Mouse (Mus musculus) myocyte (in vitro differentiated cells): ENCODE data around the gene Plekha7. TPM values are rescaled to one million over a fixed set of nuclear protein-coding genes. Genes with fewer than 3 reads are reported as not detected.

Source experiments
- H3K27me3 ChIP-seq: one replicate; pipeline ENCODE4 v1.6.1; 2011; ENCODE audit not compliant: control insufficient read depth, insufficient read depth, insufficient read length
- H3K36me3 ChIP-seq: one replicate; pipeline ENCODE4 v1.6.1; 2011; ENCODE audit not compliant: control insufficient read depth, insufficient read depth
- H3K4me2 ChIP-seq: one replicate; pipeline ENCODE4 v1.6.1; 2011; ENCODE audit warnings: low read depth, control low read depth
- H3K4me3 ChIP-seq: one replicate; pipeline ENCODE4 v1.5.1; 2011; ENCODE audit warnings: mild to moderate bottlenecking, control low read depth, moderate library complexity
- H3K79me2 ChIP-seq: one replicate; pipeline ENCODE4 v1.6.1; 2011; ENCODE audit not compliant: control insufficient read depth, insufficient read depth
- H3ac ChIP-seq: one replicate; pipeline ENCODE4 v1.6.1; 2011; ENCODE audit not compliant: control insufficient read depth, insufficient read length
- CEBPB ChIP-seq: IDR thresholded peaks from 2 replicates; pipeline ENCODE4 v1.6.1; 2011; ENCODE audit warnings: mild to moderate bottlenecking, moderate library complexity; ENCODE audit not compliant: poor library complexity, insufficient read depth, severe bottlenecking
- E2F4 ChIP-seq: IDR thresholded peaks from one replicate; pipeline ENCODE4 v1.6.1; 2011; ENCODE audit warnings: mild to moderate bottlenecking, control low read depth, moderate library complexity; ENCODE audit not compliant: insufficient read depth
- MAX ChIP-seq: IDR thresholded peaks from one replicate; pipeline ENCODE4 v1.6.1; 2011; ENCODE audit warnings: low read depth, mild to moderate bottlenecking, control low read depth
- MYOD1 ChIP-seq, 3 experiments: IDR thresholded peaks; one replicate each; pipeline ENCODE4 v1.6.1; 2011; ENCODE audit warnings: control low read depth in 2 of 3, low read depth in 2 of 3, mild to moderate bottlenecking in 2 of 3, moderate library complexity in 1 of 3; ENCODE audit not compliant: insufficient read length in 2 of 3, control insufficient read depth in 1 of 3
- MYOG ChIP-seq, 3 experiments: IDR thresholded peaks; one replicate each; pipeline ENCODE4 v1.6.1; 2011; ENCODE audit warnings: control low read depth in 2 of 3, low read depth in 2 of 3, mild to moderate bottlenecking in 2 of 3; ENCODE audit not compliant: insufficient read length in 2 of 3, control insufficient read depth in 1 of 3, insufficient read depth in 1 of 3
- POLR2A ChIP-seq: IDR thresholded peaks from one replicate; pipeline ENCODE4 v1.6.1; 2011; ENCODE audit warnings: low read depth, mild to moderate bottlenecking, control low read depth, moderate library complexity; ENCODE audit not compliant: insufficient read length
- POLR2AphosphoS2 ChIP-seq: IDR thresholded peaks from one replicate; pipeline ENCODE4 v1.6.1; 2011; ENCODE audit warnings: low read depth, control low read depth; ENCODE audit not compliant: insufficient read length
- REST ChIP-seq: IDR thresholded peaks from one replicate; pipeline ENCODE4 v1.6.1; 2011; ENCODE audit warnings: mild to moderate bottlenecking, control low read depth, moderate library complexity; ENCODE audit not compliant: insufficient read depth, insufficient read length
- SRF ChIP-seq: IDR thresholded peaks from one replicate; pipeline ENCODE4 v1.6.1; 2011; ENCODE audit warnings: low read depth; ENCODE audit not compliant: control insufficient read depth, insufficient read length
- TCF12 ChIP-seq: IDR thresholded peaks from one replicate; pipeline ENCODE4 v1.6.1; 2011; ENCODE audit warnings: mild to moderate bottlenecking, control low read depth; ENCODE audit not compliant: poor library complexity, insufficient read depth, severe bottlenecking
- TCF3 ChIP-seq: IDR thresholded peaks from one replicate; pipeline ENCODE4 v1.6.1; 2011; ENCODE audit warnings: low read depth, control low read depth; ENCODE audit not compliant: insufficient read length
- USF1 ChIP-seq: IDR thresholded peaks from one replicate; pipeline ENCODE4 v1.6.1; 2011; ENCODE audit warnings: low read depth, mild to moderate bottlenecking, control low read depth, moderate library complexity
- polyA plus RNA-seq: library from polyadenylated mRNA; unstranded; fragments of >200 nt; fragmentation: generic; extraction: Trizol; gene quantifications from one replicate; pipeline ENCODE4 v1.2.1, GENCODE M21; 2012; ENCODE audit warnings: missing spikeins

The Plekha7 gene
- polyA plus RNA-seq, 1 experiment: 2.6 TPM

- no peak overlapping the region for H3K4me3 ChIP-seq
- no peak overlapping the region for H3K4me2 ChIP-seq
- H3K79me2 ChIP-seq: no peaks in the 10 kb centered on the region
- no peak overlapping the region for H3ac ChIP-seq
- peaks cover 5% of the 10 kb centered on the region for H3K27me3 ChIP-seq
- TF ChIP-seq MAX (no peak), TCF12 (no peak)
- no peaks in the 10 kb centered on the region for H3K36me3 ChIP-seq
Measured at GRCm38 (mm10) chr7:116301144-116301543, 7.0 kb downstream of the Plekha7 start.

DNA sequence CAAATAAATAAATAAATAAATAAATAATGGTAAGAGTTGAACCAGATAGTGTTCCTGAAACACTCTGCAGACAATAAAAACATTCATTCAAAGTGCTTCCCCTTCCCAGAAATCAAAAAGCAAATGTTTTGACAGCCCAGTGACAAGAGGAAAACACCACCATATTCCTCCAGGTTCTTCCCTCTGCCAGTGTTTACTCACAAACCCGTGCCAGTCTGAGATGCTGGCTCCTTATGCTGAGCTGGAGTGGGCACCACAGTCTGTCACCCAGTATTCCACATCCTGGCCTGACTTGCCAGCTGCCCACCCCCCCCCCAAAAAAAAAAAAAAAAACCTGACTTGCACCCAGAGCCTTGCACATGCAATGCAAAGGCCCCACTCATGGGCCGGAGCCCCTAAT lies 9.3 kb downstream of the Plekha7 start:
- H3ac ChIP-seq: no peak overlapping the region
- H3K79me2 ChIP-seq: no peaks in the 10 kb centered on the region
- no peak overlapping the region for H3K4me2 ChIP-seq
- H3K4me3 ChIP-seq: no peak overlapping the region
- H3K27me3 ChIP-seq: no peaks in the 10 kb centered on the region
- no peaks in the 10 kb centered on the region for H3K36me3 ChIP-seq
- TF ChIP-seq USF1 (no peak), MAX (no peak), E2F4 (no peak), POLR2A (no peak), REST (no peak), CEBPB (no peak), TCF3 (no peak), POLR2AphosphoS2 (no peak), TCF12 (no peak), SRF (no peak), MYOG (IDR thresholded peaks at IDR 0.05; ENCODE audit: control insufficient read depth in 1 of 3, insufficient read depth in 1 of 3, insufficient read length in 2 of 3, low read depth in 2 of 3) (no peak), MYOD1 (IDR thresholded peaks at IDR 0.05; ENCODE audit: control insufficient read depth in 1 of 3, insufficient read length in 2 of 3, low read depth in 2 of 3) (no peak)

- TF ChIP-seq TCF12: no peak
- TF ChIP-seq MYOD1 (IDR thresholded peaks at IDR 0.05; ENCODE audit: control insufficient read depth in 1 of 3, insufficient read length in 2 of 3, low read depth in 2 of 3): no peak
- TF ChIP-seq E2F4: no peak
- TF ChIP-seq TCF3: no peak
- TF ChIP-seq CEBPB: no peak
- no peak for TF ChIP-seq REST
- no peak for TF ChIP-seq MAX
- no peak for TF ChIP-seq SRF
- no peak for TF ChIP-seq MYOG (IDR thresholded peaks at IDR 0.05; ENCODE audit: control insufficient read depth in 1 of 3, insufficient read depth in 1 of 3, insufficient read length in 2 of 3, low read depth in 2 of 3)
- no peak for TF ChIP-seq POLR2A
- TF ChIP-seq USF1: no peak
- no peak for TF ChIP-seq POLR2AphosphoS2
- H3K79me2 ChIP-seq: no peaks in the 10 kb centered on the region
- no peak overlapping the region for H3K4me2 ChIP-seq
- no peak overlapping the region for H3K4me3 ChIP-seq
- H3K36me3 ChIP-seq: no peaks in the 10 kb centered on the region
- no peaks in the 10 kb centered on the region for H3K27me3 ChIP-seq
- no peak overlapping the region for H3ac ChIP-seq
Measured at GRCm38 (mm10) chr7:116298389-116298788, 9.8 kb downstream of the Plekha7 start.

GRCm38 (mm10) chr7:116294961-116295360 lies 13.2 kb downstream of the Plekha7 start:
- no peak for TF ChIP-seq TCF12
- TF ChIP-seq TCF3: no peak
- TF ChIP-seq SRF: no peak
- TF ChIP-seq REST: no peak
- TF ChIP-seq MAX: no peak
- TF ChIP-seq E2F4: no peak
- TF ChIP-seq MYOD1 (IDR thresholded peaks at IDR 0.05; ENCODE audit: control insufficient read depth in 1 of 3, insufficient read length in 2 of 3, low read depth in 2 of 3): no peak
- TF ChIP-seq MYOG (IDR thresholded peaks at IDR 0.05; ENCODE audit: control insufficient read depth in 1 of 3, insufficient read depth in 1 of 3, insufficient read length in 2 of 3, low read depth in 2 of 3): no peak
- TF ChIP-seq USF1: no peak
- no peak for TF ChIP-seq POLR2AphosphoS2
- TF ChIP-seq CEBPB: no peak
- TF ChIP-seq POLR2A: no peak
- no peaks in the 10 kb centered on the region for H3K36me3 ChIP-seq
- H3K27me3 ChIP-seq: peaks cover 8% of the 10 kb centered on the region
- no peak overlapping the region for H3K4me2 ChIP-seq
- no peak overlapping the region for H3K4me3 ChIP-seq
- H3K79me2 ChIP-seq: no peaks in the 10 kb centered on the region
- H3ac ChIP-seq: no peak overlapping the region

- H3ac ChIP-seq: no peak overlapping the region
- H3K36me3 ChIP-seq: no peaks in the 10 kb centered on the region
- no peak overlapping the region for H3K4me2 ChIP-seq
- TF ChIP-seq USF1 (no peak), POLR2A (no peak)
- H3K79me2 ChIP-seq: no peaks in the 10 kb centered on the region
- H3K4me3 ChIP-seq: no peak overlapping the region
- H3K27me3 ChIP-seq: peaks cover 8% of the 10 kb centered on the region
Measured at GRCm38 (mm10) chr7:116292377-116292776, 15.8 kb downstream of the Plekha7 start.
